Mouse (Mus musculus): ENCODE results near the gene Serpine2.

Serpine2 gene

DNA sequence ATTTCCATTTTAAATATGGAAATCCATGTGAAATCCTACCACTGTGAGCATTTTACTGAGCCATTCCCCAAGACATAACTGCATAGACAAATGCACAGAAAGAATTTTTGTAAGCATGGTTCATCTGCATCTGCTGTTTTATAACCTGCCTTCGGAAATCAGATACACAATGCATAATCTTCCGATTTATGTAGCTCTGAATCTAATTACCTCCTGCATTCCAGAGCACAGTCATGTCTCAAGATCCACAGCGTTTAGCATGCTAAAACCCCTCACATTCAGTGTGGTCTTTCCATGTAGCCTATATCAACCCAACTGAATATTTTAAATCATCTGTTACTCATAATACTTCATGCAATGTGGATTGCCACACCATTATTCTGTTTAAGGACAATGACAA lies 51.5 kb downstream of the Serpine2 start:
- DNase-seq = no peak

DNA sequence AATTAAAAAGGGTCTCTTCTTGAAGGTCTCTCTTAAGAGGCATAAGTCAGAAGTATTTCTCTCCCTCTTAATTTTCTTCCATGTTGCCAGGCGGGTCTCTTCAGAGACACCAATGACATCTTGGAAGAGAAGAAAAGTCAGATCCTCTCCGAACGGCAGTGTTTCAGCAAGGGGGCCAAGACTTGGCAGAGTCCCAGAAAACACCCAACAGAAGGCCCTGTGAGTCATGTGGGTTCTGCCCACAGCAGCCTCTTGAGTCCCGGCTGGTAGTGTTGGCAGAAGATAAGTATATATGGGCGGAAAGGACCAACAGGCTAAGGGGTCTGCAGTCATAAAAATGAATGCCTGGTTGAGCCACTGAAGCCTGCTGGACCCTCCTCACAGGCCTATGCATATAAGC lies 54.1 kb downstream of the Serpine2 start:
- no peak for DNase-seq

DNA sequence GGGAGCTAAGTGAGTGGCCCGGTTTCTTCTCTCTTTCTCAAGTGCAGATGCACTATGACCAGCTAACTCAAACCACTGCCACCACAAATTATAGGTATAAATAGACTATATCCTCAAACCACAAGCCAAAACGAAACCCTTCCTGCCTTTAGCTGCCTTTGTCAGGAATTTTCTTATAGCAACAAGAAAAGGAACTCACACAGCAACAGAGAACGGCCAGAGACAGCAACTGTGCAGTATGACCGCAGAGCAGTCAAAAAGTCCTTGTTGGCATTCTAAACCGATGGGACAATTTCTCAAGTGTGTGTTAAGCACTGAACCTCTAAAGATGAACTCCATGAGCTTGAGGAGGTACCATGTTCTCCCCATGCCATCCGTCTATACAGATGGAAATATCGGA lies 57.4 kb downstream of the Serpine2 start:
- no peak for DNase-seq

DNA sequence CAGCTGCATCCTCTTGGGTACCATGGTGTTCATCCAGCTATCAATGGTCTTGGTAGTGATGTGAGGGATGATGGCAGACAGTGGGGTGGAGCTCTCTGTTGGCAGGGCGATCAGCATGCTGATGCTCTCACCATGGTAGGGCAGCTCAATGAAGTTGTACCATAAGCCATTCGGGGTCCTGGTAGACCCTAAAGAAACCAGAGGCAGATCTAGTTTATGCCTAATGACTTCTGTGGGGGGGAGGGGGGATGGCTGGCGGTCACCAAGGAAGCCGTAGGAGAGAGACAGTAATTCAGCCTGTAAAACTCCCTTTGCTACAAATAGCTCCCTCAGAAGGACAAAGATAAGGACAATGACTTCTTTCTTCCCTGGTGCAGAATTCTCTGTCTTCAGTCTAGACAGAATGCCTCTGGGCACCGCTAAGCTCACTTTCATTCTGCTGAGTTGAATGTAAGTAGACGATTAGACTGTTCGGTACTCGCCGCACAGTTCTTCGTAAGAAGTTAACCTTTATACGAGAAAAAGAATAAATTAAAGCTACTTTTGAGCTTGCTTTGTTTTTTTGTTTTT lies 58.0 kb downstream of the Serpine2 start:
- no peak for DNase-seq

DNA sequence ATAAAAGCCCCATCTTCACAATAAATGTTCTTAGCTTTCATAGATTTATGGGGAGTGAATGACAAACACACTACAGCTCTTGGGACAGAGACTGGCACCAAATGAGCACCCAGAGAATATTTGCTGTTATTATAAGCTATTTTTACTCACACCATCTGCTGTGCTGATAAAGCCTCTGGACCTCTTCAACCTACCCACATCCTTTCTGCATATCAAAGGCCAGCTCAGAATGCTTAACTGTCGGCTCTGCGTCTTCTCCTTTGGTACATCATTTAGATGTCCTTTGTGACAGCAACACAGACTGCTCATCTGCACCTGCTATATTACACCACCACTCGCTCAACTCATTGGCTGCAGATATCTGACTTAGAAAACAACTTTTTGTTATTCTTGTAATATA lies 63.9 kb downstream of the Serpine2 start:
- no peak for DNase-seq

DNA sequence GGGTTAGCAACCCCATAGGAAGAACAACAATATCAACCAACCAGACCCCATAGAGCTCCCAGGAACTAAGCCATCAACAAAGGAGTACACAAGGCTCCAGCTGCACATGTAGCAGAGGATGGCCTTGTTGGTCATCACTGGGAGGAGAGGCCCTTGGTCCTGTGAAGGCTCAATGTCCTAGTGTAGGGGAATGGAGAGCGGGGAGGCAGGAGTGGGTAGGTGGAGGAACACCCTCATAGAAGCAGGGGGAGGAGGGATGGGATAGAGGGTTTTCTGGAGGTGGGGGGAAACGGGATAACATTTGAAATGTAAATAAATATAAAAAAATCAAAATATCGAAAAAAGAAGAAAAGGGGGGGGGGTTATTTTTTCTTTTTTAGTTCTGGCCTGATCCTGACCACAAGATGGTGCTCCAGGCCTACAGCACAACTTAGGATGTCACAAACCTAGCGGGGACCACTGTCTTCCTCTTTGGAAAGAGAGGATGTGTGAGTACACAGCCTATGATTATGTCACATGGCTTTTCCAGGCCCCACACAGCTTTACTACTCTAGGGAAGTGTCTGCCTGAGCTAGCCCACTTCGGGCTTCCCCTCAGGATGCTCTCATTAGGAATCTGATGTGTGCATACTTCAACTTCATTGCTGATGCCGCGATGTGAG lies 74.6 kb downstream of the Serpine2 start:
- peak; percentile 67 for DNase-seq

DNA sequence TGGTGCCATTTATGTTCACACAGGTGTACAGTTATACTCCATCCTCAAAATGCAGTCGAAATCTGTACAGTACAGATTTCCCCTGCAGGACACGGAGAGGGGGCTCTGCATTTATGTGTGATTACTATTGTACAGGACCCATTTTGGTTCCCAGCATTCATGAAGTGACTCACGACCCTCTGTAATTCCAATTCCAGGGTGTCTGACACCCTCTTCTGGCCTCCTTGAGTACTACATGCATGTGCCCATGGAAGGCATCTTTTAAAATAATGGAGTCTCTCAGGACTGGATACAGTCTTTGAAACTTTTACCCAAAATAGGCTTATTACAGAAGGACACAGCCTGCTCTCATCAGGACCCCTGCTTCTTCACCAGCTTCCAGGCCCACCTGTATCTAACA lies 78.5 kb downstream of the Serpine2 start:
- no peak for DNase-seq

DNA sequence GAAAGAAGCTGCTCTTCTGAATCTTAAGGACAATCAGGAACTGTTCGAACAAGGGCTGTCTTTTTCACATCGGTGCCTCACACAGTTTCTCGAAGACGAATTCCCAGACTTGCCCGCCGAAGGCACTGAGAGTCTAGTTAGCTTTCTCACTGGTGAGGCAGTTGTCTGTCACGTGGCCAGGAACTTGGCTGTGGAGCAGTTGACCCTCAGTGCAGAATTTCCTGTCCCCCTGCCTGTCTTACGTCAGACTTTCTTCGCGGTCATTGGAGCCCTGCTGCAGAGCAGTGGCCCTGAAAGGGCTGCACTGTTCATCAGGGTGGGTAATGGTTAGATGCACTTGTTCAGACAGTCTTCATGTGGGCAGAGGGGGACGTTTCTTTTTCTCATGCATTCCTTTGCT lies 83.0 kb downstream of the Serpine2 start:
- no peak for DNase-seq

DNA sequence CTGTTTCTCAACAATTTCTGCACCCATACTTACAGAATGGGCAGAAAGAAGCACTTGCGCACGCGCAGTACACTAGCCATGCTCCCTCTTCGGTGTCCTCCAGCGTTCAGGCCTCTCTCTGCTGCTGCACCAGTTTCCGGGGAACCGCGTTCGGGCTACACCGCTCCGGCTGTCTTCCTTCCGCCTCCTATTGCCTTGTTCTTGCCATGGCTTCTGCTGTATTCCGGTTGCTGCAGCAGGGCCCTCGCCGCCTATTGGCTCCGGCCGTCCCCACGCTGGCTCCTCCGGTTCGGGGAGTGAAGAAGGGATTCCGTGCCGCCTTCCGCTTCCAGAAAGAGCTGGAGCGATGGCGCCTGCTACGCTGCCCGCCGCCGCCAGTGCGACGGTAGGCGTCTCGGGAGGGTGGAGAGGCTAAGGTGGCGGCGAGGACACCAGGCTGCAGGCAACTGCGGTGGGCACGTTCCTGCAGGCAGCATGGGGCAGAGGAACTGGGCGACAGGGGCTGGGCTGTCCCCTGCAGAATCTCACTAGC lies 85.0 kb downstream of the Serpine2 start, which contains the start of the genes Mrpl44 and Wdfy1:
Mrpl44 (plus strand) TSS at position 92 of the 532 bp plus-strand sequence.
Wdfy1 (minus strand) TSS at position 217 of the 532 bp plus-strand sequence.
- DNase-seq = peak; percentile 97

DNA sequence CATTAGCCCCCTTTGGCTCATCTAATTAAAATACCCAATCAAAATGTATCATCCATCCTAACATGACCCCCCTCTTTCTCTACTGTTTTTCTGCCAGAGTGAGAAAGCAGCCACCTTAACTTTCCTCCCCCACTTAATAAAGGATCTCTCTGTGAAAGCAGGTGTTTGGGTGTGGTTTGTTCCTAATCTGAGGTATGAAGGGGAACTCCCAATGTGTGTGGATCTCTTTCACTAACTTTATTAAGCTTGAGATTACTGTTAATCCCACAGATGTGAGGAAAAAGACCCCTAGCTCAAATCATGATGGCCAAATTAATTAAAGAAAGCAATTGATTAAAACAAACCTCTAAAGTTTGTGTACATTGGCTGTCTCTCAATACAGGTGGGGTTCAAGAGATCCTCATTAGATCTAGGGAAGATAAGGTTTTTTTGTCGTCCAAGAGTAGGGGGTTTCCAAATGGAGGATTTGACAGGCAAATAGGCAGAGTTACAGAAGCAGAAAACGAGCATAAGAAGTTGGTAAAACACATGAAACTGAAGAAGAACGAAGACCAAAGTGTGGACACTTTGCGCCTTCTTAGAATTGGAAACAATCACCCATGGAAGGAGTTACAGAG lies 86.7 kb downstream of the Serpine2 start:
- no peak for DNase-seq

DNA sequence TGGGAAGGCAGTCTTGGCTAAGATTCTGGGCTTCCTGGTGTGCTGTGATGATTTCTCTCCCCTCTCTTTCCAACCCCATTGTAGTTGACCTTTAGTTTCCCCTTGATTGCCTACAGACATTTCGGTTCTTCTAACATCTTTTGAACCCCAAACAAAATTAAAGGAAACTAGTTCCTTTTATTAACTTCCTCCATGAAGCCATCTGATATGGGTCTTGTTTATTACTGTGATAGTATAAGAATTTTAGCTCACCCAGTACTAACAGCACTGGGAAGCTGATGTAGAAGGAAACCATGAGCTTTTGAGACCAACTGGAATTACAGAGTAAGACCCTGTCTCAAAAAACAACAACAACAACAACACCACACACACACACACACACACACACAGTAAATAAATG lies 92.7 kb downstream of the Serpine2 start:
- DNase-seq = no peak

DNA sequence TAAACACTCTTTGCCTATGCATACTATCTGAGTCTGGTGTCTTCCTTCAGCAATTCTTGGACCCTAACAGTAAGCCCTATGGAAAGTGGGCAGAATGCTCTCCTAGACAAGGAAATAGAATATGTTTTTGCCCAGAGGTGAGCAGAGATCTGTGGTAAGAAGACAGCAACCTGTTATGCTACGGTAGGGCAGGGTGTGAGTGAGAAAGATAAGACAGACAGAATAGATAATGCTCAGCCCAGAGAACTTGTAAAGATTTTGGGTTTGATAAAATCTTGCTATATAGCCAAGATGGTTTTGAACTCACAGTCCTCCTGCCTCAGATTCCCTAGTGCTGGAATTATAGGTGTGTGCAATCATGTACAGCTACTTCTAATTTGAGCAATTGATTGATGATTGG lies 96.5 kb downstream of the Serpine2 start:
- DNase-seq = no peak

DNA sequence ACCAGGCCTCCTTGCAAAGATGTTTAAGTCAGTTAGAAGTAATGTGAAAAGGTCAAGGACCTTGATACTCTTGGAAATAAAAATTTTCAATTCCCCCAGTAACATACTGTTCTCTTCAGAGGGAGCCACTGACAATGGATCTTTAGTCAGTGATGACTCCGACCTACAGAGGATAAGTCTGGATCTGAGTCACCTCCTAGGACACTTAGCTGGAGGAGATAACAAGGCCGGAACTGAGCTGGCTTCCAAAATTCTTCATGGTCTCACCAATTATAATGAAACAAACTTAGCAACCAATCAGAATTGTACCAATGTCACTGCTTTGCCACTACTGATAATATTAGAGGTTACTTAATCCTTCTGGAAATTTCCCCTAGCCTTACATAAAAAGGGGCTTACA lies 96.9 kb downstream of the Serpine2 start:
- no peak for DNase-seq

DNA sequence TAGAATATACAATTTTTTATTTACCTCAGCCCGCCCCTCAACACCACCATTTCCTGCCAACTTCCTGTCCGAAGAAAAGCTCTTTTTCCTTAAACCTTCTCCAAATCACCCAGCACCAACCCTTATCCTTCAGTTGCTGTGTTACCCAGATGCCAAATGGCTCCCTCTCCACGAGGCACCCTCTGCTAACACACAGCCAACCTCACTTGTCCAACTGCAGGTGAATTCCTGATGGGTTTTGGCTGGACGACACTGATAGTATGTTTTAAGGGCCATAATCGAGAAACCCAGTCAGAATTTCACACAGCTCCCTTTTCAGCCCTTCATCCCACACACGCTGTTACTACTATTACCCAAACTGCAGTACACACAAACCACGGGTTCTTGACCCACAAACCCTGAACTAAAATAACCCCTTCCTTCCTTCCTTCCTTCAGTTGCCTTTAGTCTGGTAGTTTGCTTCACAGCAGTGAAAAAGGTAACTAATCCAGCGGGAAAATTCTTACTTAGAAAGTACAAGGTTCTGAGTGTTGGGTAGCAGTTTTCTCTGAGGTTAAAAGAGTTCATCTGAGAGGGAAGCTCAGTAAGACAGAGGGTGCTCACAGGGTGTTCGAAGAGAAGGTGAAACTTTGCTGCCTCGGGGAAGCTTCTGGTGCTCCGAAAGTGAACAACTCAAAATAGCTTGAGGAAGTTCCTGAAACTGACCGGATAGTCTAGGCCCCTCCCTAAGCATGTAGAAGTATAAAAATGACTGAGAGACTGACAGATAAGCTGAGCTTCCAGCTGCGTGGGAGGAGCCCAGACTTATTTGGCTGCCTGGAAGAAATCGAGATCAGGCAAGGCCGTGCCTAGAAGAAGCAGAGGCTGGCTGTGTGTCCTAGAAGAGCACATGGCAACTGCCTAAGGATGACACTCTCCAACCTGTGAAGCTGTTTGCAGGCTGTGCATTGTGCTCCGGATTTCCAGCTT lies 98.4 kb downstream of the Serpine2 start:
- DNase-seq = no peak

DNA sequence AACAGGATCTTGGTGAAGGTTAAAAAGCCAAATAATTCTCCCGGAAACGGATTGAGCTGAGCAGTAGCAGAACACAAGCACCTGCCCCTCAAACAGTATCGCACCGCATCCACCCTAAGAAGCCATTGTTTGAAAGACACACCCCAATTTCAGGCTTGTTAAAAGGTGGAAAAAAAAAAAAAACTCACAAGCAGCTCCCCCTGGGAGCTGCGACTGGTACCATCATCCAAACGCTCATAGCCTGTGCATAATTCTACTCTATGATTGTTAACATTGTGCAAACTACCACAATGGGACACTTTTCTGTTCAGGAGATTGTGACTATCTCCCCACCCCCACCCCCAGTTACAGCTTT lies 99.1 kb downstream of the Serpine2 start:
- no peak for DNase-seq

DNA sequence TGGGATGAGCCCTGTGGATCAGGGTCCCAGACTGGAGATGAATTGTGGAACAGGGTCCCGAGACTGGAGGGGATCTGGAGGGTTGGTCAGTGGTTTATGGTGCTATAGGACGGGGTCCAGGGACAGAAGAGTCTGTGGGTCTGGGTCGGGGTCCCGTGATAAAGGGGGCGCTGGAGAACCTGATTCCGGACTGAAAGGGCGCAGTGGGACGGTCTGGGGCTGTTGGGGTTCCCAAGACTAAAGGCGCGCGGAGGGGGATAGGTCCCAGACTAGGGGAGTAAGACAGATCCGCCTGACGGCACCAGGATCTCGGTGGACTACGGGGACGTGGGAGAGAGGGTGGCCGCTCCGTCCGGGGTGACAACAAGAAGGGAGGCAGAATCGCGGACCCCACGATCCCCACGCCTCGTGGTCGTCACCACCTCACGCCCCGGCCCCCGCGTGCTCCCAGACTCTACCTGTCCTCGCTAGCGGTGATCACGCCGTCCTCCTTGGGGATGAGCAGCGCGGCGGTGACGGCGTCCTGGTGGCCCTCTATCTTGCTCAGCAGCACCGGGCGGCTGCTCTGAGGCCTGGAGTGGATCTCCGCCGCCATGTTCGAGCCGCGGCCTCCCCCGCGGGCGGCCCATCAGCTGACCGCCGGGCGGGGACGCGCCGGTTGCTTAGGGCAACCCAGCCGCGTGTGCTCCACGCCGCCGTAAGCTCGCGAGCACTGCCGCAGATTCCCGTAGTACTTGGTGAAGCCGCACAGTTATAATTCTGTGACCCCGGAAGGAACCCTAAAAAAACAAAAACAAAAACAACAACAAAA lies 99.7 kb downstream of the Serpine2 start:
- DNase-seq = peak; percentile 91

DNA sequence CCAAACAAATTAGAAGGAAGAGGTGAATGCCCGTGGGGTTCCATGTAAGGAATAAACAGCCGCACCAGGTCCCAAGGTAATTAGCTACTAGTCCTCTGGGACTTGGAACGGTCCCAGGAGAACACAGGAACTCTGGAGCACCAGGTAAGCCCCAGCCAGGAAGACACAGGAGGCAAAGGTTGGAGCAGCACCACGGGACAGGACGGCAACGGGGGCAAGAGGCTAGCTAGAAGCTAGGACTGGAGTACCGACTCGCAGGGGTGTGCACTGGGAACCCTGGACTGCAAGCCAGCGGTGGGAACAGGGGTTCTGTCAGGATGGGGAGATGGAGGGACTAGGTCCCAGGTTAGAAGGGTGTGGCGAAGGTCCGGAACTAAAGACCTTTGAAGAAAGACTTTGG lies 100.3 kb downstream of the Serpine2 start:
- DNase-seq = peak; percentile 74

DNA sequence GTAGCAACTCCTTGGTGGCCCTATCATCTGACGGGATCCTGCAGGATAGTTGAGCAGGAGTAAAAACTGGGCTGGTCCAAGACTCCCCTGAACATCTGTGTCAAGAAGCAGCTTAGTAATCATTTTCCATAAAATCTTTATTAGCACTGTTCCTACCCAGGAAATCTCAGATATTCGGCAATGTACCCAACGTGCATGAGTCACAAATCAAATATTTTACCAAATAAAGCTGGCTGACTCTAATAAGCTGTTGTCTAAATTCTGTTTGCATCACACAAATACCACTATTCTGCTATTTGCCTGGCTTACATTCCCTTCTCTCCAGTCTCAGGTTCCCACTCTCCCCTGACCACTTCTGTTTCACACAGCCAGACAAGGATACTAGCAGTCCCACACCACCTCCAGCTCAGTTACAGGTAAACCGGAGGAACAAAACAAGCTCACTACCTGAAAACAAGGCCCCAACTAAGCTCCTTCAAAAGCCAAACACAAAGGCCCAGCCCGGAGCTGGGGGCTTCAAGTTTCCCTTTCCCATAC lies 101.5 kb downstream of the Serpine2 start:
- no peak for DNase-seq

DNA sequence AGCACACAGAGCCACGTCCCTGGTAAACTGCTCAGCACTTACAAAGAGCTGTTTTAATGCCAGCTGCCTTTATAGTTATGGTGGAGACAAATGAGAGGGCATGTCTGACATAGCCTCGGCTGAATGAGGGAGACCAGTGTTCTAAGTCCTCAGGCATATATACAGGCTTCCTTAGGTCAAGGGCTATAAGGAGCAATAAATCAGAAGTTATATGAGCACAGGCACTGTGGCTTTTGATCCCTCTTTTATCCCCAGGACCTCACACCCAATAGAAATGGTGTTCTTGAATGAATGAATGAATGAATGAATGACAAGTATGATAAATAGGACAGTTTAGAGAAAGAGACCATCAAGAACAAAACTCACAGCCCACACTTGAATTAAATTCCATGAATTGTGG lies 102.0 kb downstream of the Serpine2 start:
- DNase-seq = no peak

DNA sequence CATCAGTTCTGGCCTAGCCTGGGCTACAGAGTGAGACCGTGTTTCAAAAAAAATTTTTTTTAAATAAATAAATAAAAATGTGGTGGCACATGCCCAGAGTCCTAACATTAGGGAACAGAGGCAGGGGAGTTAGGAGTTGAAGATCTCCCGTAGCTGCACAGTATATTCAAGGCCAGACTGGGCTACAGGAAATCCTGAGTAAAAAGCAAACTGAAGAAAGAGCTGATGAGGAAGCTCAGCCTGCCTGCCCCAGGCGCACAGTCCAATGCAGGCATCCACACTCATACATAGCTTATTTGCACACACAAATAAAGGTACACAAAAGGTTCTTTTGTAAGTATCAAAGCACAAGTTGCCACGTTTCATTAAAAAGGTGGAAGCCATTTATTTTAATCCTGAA lies 103.4 kb downstream of the Serpine2 start:
- DNase-seq = no peak

DNA sequence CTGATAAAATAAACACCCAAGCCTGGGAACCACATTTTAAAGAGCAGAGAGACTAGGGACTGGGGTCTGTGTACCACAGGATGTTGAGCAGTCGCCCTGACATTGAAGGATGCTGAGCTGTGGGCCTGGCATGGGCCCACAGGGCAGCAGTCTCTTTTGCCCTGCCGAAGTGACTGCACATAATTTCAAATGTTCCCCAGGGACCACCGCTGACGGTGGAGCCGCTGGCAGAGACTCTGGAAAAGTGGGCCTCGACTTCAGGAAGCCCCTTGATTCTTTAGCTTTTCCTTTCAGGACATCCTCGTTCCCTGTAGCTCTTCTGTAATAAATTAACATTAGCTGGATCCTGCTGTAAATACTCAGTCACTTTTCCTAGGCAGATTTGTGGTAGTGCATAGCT lies 103.8 kb downstream of the Serpine2 start:
- DNase-seq = peak; percentile 76

DNA sequence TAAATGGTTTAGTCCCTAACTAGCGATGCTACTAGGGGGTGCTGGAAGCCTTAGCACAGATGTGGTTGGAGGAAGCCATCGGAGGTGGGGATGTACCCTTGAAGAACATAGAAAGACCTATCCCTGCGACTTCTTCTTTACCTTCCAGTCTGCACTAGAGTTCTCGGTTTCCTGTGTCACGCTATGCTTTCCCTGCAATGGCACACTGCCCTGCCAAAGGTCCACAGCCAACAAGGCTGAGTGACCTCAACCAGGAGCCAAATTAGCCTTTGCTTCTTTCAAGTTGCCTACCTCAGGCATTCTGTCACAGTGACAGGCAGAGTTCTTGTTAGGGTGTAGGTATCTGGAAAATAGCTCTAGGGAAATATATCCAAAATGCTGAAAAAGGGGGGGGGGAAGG lies 104.6 kb downstream of the Serpine2 start:
- DNase-seq = no peak
